Mouse (Mus musculus): ENCODE measurements at regions not wholly inside any gene's neighbourhood (a gene's known extent, or its start where the extent isn't known, plus 50 kb on each side); places are given as distances from the start of the nearest gene placed in this dataset.

DNA sequence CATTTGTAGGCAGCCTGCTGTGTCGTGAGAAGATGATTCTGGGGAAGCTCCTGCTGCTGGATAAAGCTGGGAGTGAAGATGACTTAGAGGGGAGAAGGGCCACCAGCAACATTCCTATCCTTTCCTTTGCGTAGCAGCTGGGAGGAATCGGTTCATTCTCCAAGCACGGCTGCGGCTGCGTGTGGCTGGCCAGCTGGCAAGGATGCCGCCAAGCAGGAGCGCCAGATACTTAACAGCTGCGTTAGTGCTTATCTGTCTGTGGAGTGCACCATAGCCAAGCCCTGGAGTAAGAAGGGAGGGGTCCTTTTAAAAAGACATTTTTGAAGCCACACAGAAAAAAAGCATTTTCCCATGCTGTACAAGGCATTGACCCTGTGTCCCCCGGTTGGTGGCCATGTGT is 361.4 kb upstream of the Arglu1 start:
- TF ChIP-seq POLR2A (IDR thresholded peaks at IDR 0.05; ENCODE audit: low read depth, low read length), result no peak
- no peak for TF ChIP-seq CTCF (IDR thresholded peaks at IDR 0.05; ENCODE audit: borderline replicate concordance, insufficient read depth, low read length)
- Histone ChIP-seq H3K4me1 (ENCODE audit: control insufficient read depth, insufficient read depth, low read length) (no peaks in the 10 kb centered on the region), H3K4me3 (ENCODE audit: insufficient read depth, low read length) (no peak overlapping the region), H3K27ac (ENCODE audit: insufficient read depth, low read length) (no peak overlapping the region)

GRCm38 (mm10) chr8:9050740-9051475 is 360.6 kb upstream of the Arglu1 start:
- Histone ChIP-seq H3K27ac (ENCODE audit: insufficient read depth, low read length) (no peak overlapping the region), H3K4me3 (ENCODE audit: insufficient read depth, low read length) (no peak overlapping the region), H3K4me1 (ENCODE audit: control insufficient read depth, insufficient read depth, low read length) (no peaks in the 10 kb centered on the region)
- no peak for TF ChIP-seq POLR2A (IDR thresholded peaks at IDR 0.05; ENCODE audit: low read depth, low read length)
- TF ChIP-seq CTCF (IDR thresholded peaks at IDR 0.05; ENCODE audit: borderline replicate concordance, insufficient read depth, low read length), result no peak

GRCm38 (mm10) chr8:9048116-9048515 is 357.8 kb upstream of the Arglu1 start:
- no peak overlapping the region for H3K4me3 ChIP-seq (ENCODE audit: insufficient read depth, low read length)
- no peaks in the 10 kb centered on the region for H3K4me1 ChIP-seq (ENCODE audit: control insufficient read depth, insufficient read depth, low read length)
- no peak overlapping the region for H3K27ac ChIP-seq (ENCODE audit: insufficient read depth, low read length)
- TF ChIP-seq CTCF (IDR thresholded peaks at IDR 0.05; ENCODE audit: borderline replicate concordance, insufficient read depth, low read length) (no peak), POLR2A (IDR thresholded peaks at IDR 0.05; ENCODE audit: low read depth, low read length) (no peak)

DNA sequence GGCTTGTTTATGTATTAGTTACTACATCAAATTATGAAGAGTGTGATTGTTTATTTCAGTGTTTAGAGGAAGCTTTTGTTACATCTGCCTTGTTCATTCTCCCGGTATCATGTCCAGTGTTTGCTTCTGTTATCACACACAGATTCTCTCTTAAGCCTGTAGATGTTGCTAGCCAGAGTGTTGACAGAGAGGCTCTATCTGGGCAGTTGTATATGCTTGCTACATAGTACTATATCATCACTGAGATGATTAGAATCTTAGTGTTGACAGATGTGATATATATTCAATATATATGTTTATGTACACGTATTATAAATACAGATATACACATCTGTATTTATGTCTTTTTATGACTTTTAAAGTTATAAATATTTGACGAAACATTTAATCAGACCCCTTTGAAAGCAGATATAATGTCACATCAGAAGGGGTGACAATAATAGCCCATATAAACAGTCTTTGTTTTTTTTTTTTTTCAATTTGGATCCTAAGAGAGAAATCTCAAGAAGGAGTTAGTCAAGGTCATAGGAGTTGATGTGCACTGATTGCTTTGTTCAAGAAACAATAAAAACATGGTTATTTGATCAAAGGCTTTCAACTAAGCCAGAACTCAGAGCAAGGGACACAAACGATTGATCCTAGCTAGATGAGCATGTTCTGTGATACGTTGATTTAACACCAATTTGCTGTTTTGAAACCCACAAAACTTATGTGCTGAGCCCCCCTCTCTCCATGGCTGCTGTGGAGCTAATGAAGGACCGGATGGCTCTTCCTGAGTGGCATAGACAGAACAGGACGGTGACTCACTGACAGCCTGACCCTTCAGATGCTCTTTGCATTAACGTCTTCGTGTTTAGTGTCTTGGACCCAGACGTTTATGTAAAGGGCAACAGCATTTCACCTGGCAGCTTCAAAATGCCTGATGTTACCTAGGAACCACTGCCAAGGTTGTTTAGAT is 352.8 kb upstream of the Arglu1 start:
- TF ChIP-seq POLR2A (IDR thresholded peaks at IDR 0.05; ENCODE audit: low read depth, low read length) (no peak), CTCF (IDR thresholded peaks at IDR 0.05; ENCODE audit: borderline replicate concordance, insufficient read depth, low read length) (no peak)
- Histone ChIP-seq H3K27ac (ENCODE audit: insufficient read depth, low read length) (no peak overlapping the region), H3K4me1 (ENCODE audit: control insufficient read depth, insufficient read depth, low read length) (no peaks in the 10 kb centered on the region), H3K4me3 (ENCODE audit: insufficient read depth, low read length) (no peak overlapping the region)

DNA sequence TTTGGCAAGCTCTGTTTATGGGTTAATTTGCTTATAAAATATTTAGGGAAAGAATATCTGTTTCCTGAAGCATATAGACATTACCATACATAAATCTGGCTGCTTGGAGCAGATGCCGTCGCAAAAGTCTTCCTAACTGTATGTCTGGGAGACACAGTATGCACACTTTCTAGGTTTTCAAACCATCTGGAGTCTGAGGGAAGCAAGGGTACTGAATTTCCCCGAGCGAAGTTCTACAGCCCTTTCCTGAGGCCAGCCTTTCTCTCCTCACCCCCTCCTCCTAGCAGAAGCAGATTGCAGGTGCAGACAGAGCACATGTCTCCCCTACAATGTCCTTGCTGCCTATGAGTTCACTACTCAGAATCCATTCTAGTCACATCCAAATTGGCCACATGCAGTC is 338.8 kb upstream of the Arglu1 start:
- Histone ChIP-seq H3K27ac (ENCODE audit: insufficient read depth, low read length) (no peak overlapping the region), H3K4me1 (ENCODE audit: control insufficient read depth, insufficient read depth, low read length) (no peaks in the 10 kb centered on the region), H3K4me3 (ENCODE audit: insufficient read depth, low read length) (no peak overlapping the region)
- TF ChIP-seq POLR2A (IDR thresholded peaks at IDR 0.05; ENCODE audit: low read depth, low read length) (no peak), CTCF (IDR thresholded peaks at IDR 0.05; ENCODE audit: borderline replicate concordance, insufficient read depth, low read length) (no peak)

DNA sequence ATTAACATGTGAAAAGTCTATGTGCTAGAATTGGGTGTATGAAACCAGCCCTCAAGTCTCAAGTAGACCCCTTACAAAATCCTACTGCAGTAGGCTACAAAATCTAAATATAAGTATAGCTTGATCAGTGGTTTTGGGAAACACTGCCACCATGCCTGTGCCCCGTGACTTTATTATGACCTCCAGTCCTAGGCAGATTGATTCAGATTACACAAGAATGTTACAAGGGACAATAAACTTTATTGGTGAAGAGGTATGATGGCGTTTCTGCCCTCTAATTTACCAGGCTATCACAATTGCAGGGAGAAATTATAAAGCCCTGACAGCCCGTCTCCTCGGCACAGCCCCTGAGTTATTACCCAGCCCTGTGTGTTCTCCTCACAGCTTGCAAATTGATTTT is 337.4 kb upstream of the Arglu1 start:
- Histone ChIP-seq H3K27ac (ENCODE audit: insufficient read depth, low read length) (no peak overlapping the region), H3K4me3 (ENCODE audit: insufficient read depth, low read length) (no peak overlapping the region), H3K4me1 (ENCODE audit: control insufficient read depth, insufficient read depth, low read length) (no peaks in the 10 kb centered on the region)
- no peak for TF ChIP-seq POLR2A (IDR thresholded peaks at IDR 0.05; ENCODE audit: low read depth, low read length)
- TF ChIP-seq CTCF (IDR thresholded peaks at IDR 0.05; ENCODE audit: borderline replicate concordance, insufficient read depth, low read length), result no peak

DNA sequence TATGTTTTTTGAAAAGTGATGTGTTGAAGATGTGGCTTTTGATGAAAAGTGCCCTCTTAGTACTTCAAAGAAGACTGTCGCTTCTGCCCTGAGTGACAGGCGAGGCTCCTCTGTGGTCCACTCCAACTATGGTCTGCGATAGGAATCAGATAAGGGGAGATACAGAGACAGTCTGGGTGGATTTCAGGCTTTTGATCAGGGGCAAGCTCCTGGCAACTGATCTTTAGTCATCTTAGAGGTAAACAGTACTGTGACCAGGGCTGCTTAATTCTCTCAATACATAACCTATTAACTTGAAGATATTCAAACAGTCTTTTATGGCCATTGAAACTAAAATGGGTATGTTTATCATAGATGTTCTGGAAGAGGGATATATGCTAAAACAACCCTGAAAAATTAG is 335.6 kb upstream of the Arglu1 start:
- Histone ChIP-seq H3K27ac (ENCODE audit: insufficient read depth, low read length) (no peak overlapping the region), H3K4me3 (ENCODE audit: insufficient read depth, low read length) (no peak overlapping the region), H3K4me1 (ENCODE audit: control insufficient read depth, insufficient read depth, low read length) (no peaks in the 10 kb centered on the region)
- TF ChIP-seq CTCF (IDR thresholded peaks at IDR 0.05; ENCODE audit: borderline replicate concordance, insufficient read depth, low read length) (no peak), POLR2A (IDR thresholded peaks at IDR 0.05; ENCODE audit: low read depth, low read length) (no peak)

GRCm38 (mm10) chr8:9025378-9025777 is 335.1 kb upstream of the Arglu1 start:
- H3K4me3 ChIP-seq (ENCODE audit: insufficient read depth, low read length), result no peak overlapping the region
- H3K27ac ChIP-seq (ENCODE audit: insufficient read depth, low read length), result no peak overlapping the region
- no peaks in the 10 kb centered on the region for H3K4me1 ChIP-seq (ENCODE audit: control insufficient read depth, insufficient read depth, low read length)
- TF ChIP-seq POLR2A (IDR thresholded peaks at IDR 0.05; ENCODE audit: low read depth, low read length) (no peak), CTCF (IDR thresholded peaks at IDR 0.05; ENCODE audit: borderline replicate concordance, insufficient read depth, low read length) (no peak)

- Histone ChIP-seq H3K4me3 (ENCODE audit: insufficient read depth, low read length) (no peak overlapping the region), H3K4me1 (ENCODE audit: control insufficient read depth, insufficient read depth, low read length) (no peaks in the 10 kb centered on the region), H3K27ac (ENCODE audit: insufficient read depth, low read length) (no peak overlapping the region)
- TF ChIP-seq CTCF (IDR thresholded peaks at IDR 0.05; ENCODE audit: borderline replicate concordance, insufficient read depth, low read length) (no peak), POLR2A (IDR thresholded peaks at IDR 0.05; ENCODE audit: low read depth, low read length) (no peak)
Observed at GRCm38 (mm10) chr8:9020744-9021143, 330.4 kb upstream of the Arglu1 start.

DNA sequence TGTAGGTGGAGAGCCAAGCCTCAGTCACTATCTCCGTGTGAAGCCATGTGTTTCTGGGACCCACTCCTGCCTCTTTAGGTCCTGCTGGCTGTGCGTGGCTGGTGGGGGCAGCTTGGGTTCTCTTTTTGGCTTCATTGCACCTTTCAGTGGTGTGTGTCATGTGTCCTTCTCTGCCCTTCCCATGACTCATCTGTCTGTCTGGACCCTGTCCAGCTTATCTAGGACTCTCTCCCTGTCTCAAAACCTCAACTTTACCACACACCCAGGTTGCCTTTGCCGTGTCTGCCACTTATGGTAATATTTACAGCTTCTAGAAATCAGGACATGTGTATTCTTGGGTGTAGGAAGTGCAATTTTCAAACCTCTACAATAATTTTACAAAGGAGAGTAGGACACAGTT is 329.9 kb upstream of the Arglu1 start:
- Histone ChIP-seq H3K4me3 (ENCODE audit: insufficient read depth, low read length) (no peak overlapping the region), H3K27ac (ENCODE audit: insufficient read depth, low read length) (no peak overlapping the region), H3K4me1 (ENCODE audit: control insufficient read depth, insufficient read depth, low read length) (no peaks in the 10 kb centered on the region)
- no peak for TF ChIP-seq CTCF (IDR thresholded peaks at IDR 0.05; ENCODE audit: borderline replicate concordance, insufficient read depth, low read length)
- TF ChIP-seq POLR2A (IDR thresholded peaks at IDR 0.05; ENCODE audit: low read depth, low read length), result no peak
